Mouse (Mus musculus): ENCODE results near the gene Gab1. TPM values are rescaled to one million over a fixed set of nuclear protein-coding genes. Genes with fewer than 3 reads are reported as not detected.

Gene Gab1
- total RNA-seq, 1 experiment from 2014 or later, result 9.8 TPM

GRCm38 (mm10) chr8:80853622-80854021 lies 26.7 kb downstream of the Gab1 start:
- ATAC-seq (replicated peaks in 1 of 2; ENCODE audit: insufficient read depth in 1 of 2, low FRiP score in 2 of 2, low TSS enrichment in 1 of 2, low read depth in 1 of 2, poor library complexity in 2 of 2, severe bottlenecking in 2 of 2), result no peak

- no peak for ATAC-seq (replicated peaks in 1 of 2; ENCODE audit: insufficient read depth in 1 of 2, low FRiP score in 2 of 2, low TSS enrichment in 1 of 2, low read depth in 1 of 2, poor library complexity in 2 of 2, severe bottlenecking in 2 of 2)
These were observed 27.1 kb downstream of the Gab1 start for GRCm38 (mm10) chr8:80853208-80853607.

- ATAC-seq (replicated peaks in 1 of 2; ENCODE audit: insufficient read depth in 1 of 2, low FRiP score in 2 of 2, low TSS enrichment in 1 of 2, low read depth in 1 of 2, poor library complexity in 2 of 2, severe bottlenecking in 2 of 2), result no peak
These were observed 27.7 kb downstream of the Gab1 start for GRCm38 (mm10) chr8:80852412-80853165.

GRCm38 (mm10) chr8:80851648-80852047 lies 28.7 kb downstream of the Gab1 start:
- ATAC-seq (replicated peaks in 1 of 2; ENCODE audit: insufficient read depth in 1 of 2, low FRiP score in 2 of 2, low TSS enrichment in 1 of 2, low read depth in 1 of 2, poor library complexity in 2 of 2, severe bottlenecking in 2 of 2), result no peak

GRCm38 (mm10) chr8:80850013-80850412 lies 30.3 kb downstream of the Gab1 start:
- no peak for ATAC-seq (replicated peaks in 1 of 2; ENCODE audit: insufficient read depth in 1 of 2, low FRiP score in 2 of 2, low TSS enrichment in 1 of 2, low read depth in 1 of 2, poor library complexity in 2 of 2, severe bottlenecking in 2 of 2)

- ATAC-seq (replicated peaks in 1 of 2; ENCODE audit: insufficient read depth in 1 of 2, low FRiP score in 2 of 2, low TSS enrichment in 1 of 2, low read depth in 1 of 2, poor library complexity in 2 of 2, severe bottlenecking in 2 of 2), result no peak
These were observed 31.7 kb downstream of the Gab1 start for GRCm38 (mm10) chr8:80848631-80849030.

- no peak for ATAC-seq (replicated peaks in 1 of 2; ENCODE audit: insufficient read depth in 1 of 2, low FRiP score in 2 of 2, low TSS enrichment in 1 of 2, low read depth in 1 of 2, poor library complexity in 2 of 2, severe bottlenecking in 2 of 2)
These were observed 32.4 kb downstream of the Gab1 start for GRCm38 (mm10) chr8:80847912-80848311.

- no peak for ATAC-seq (replicated peaks in 1 of 2; ENCODE audit: insufficient read depth in 1 of 2, low FRiP score in 2 of 2, low TSS enrichment in 1 of 2, low read depth in 1 of 2, poor library complexity in 2 of 2, severe bottlenecking in 2 of 2)
These were observed 35.0 kb downstream of the Gab1 start for GRCm38 (mm10) chr8:80845284-80845683.

GRCm38 (mm10) chr8:80843744-80844434 lies 36.4 kb downstream of the Gab1 start:
- no peak for ATAC-seq (replicated peaks in 1 of 2; ENCODE audit: insufficient read depth in 1 of 2, low FRiP score in 2 of 2, low TSS enrichment in 1 of 2, low read depth in 1 of 2, poor library complexity in 2 of 2, severe bottlenecking in 2 of 2)

- no peak for ATAC-seq (replicated peaks in 1 of 2; ENCODE audit: insufficient read depth in 1 of 2, low FRiP score in 2 of 2, low TSS enrichment in 1 of 2, low read depth in 1 of 2, poor library complexity in 2 of 2, severe bottlenecking in 2 of 2)
These were observed 37.8 kb downstream of the Gab1 start for GRCm38 (mm10) chr8:80842514-80842913.

GRCm38 (mm10) chr8:80840090-80840489 lies 40.2 kb downstream of the Gab1 start:
- no peak for ATAC-seq (replicated peaks in 1 of 2; ENCODE audit: insufficient read depth in 1 of 2, low FRiP score in 2 of 2, low TSS enrichment in 1 of 2, low read depth in 1 of 2, poor library complexity in 2 of 2, severe bottlenecking in 2 of 2)

- no peak for ATAC-seq (replicated peaks in 1 of 2; ENCODE audit: insufficient read depth in 1 of 2, low FRiP score in 2 of 2, low TSS enrichment in 1 of 2, low read depth in 1 of 2, poor library complexity in 2 of 2, severe bottlenecking in 2 of 2)
These were observed 42.1 kb downstream of the Gab1 start for GRCm38 (mm10) chr8:80838199-80838598.

GRCm38 (mm10) chr8:80835401-80835800 lies 44.9 kb downstream of the Gab1 start:
- ATAC-seq (replicated peaks in 1 of 2; ENCODE audit: insufficient read depth in 1 of 2, low FRiP score in 2 of 2, low TSS enrichment in 1 of 2, low read depth in 1 of 2, poor library complexity in 2 of 2, severe bottlenecking in 2 of 2), result no peak

GRCm38 (mm10) chr8:80834443-80834842 lies 45.9 kb downstream of the Gab1 start:
- no peak for ATAC-seq (replicated peaks in 1 of 2; ENCODE audit: insufficient read depth in 1 of 2, low FRiP score in 2 of 2, low TSS enrichment in 1 of 2, low read depth in 1 of 2, poor library complexity in 2 of 2, severe bottlenecking in 2 of 2)

- no peak for ATAC-seq (replicated peaks in 1 of 2; ENCODE audit: insufficient read depth in 1 of 2, low FRiP score in 2 of 2, low TSS enrichment in 1 of 2, low read depth in 1 of 2, poor library complexity in 2 of 2, severe bottlenecking in 2 of 2)
These were observed 47.8 kb downstream of the Gab1 start for GRCm38 (mm10) chr8:80832534-80832933.

GRCm38 (mm10) chr8:80831876-80832524 lies 48.3 kb downstream of the Gab1 start:
- no peak for ATAC-seq (replicated peaks in 1 of 2; ENCODE audit: insufficient read depth in 1 of 2, low FRiP score in 2 of 2, low TSS enrichment in 1 of 2, low read depth in 1 of 2, poor library complexity in 2 of 2, severe bottlenecking in 2 of 2)

GRCm38 (mm10) chr8:80830724-80831566 lies 49.4 kb downstream of the Gab1 start:
- no peak for ATAC-seq (replicated peaks in 1 of 2; ENCODE audit: insufficient read depth in 1 of 2, low FRiP score in 2 of 2, low TSS enrichment in 1 of 2, low read depth in 1 of 2, poor library complexity in 2 of 2, severe bottlenecking in 2 of 2)

Measured in hematopoietic stem cell, adult 5-6 weeks (primary cell).